Mouse (Mus musculus) forebrain, postnatal 0 days (tissue): ENCODE measurements at regions not wholly inside any gene's neighbourhood (a gene's known extent, or its start where the extent isn't known, plus 50 kb on each side); places are given as distances from the start of the nearest gene placed in this dataset.
A peak's percentile ranks its signal among the peaks of the same experiment; 100 is the strongest.

Experiments
- ATAC-seq: fragments of 200-750 bp; cut with Nextera tagmentation; 2 replicates; pipeline ENCODE4 v1.8.0; 2017; ENCODE audit warnings: mild to moderate bottlenecking, moderate library complexity
- DNase-seq: peaks from one replicate; pipeline ENCODE4 v3.0.0-alpha.2; 2015
- H3K27ac ChIP-seq: fragments of 300-500 bp; sonication (generic); 2 replicates; pipeline ENCODE4 v1.5.1; 2014; ENCODE audit warnings: low read depth, mild to moderate bottlenecking, antibody characterized with exemption, low read length, moderate library complexity, mixed read lengths
- H3K27me3 ChIP-seq: fragments of 300-500 bp; sonication (generic); 2 replicates; pipeline ENCODE4 v1.6.1; 2014; ENCODE audit warnings: mild to moderate bottlenecking, low read length, mixed read lengths; ENCODE audit not compliant: insufficient read depth
- H3K36me3 ChIP-seq: fragments of 300-500 bp; sonication (generic); 2 replicates; pipeline ENCODE4 v1.6.1; 2014; ENCODE audit warnings: mild to moderate bottlenecking, moderate library complexity; ENCODE audit not compliant: insufficient read depth
- H3K4me1 ChIP-seq: fragments of 300-500 bp; sonication (generic); 2 replicates; pipeline ENCODE4 v1.6.1; 2014; ENCODE audit warnings: antibody characterized with exemption; ENCODE audit not compliant: insufficient read depth
- H3K4me2 ChIP-seq: fragments of 300-500 bp; sonication (generic); 2 replicates; pipeline ENCODE4 v1.6.1; 2014; ENCODE audit warnings: low read depth, mild to moderate bottlenecking, moderate library complexity
- H3K4me3 ChIP-seq: fragments of 300-500 bp; sonication (generic); 2 replicates; pipeline ENCODE4 v1.5.1; 2014; ENCODE audit warnings: low read depth, low read length, mixed read lengths
- H3K9ac ChIP-seq: fragments of 300-500 bp; sonication (generic); 2 replicates; pipeline ENCODE4 v1.6.1; 2014; ENCODE audit warnings: mild to moderate bottlenecking
- H3K9me3 ChIP-seq: fragments of 300-500 bp; sonication (generic); 2 replicates; pipeline ENCODE4 v1.6.1; 2016; ENCODE audit warnings: low read length
- CTCF ChIP-seq: sonication (generic); IDR thresholded peaks from 2 replicates; pipeline ENCODE4 v1.5.1; 2016; ENCODE audit warnings: antibody characterized with exemption, control low read depth, low read depth
- WGBS: fragments of 180-500 bp; shearing (Covaris S2); extraction: QIAGEN DNeasy Blood & Tissue Kit; methylation state at CpG from one replicate; pipeline ENCODE4 v1.1.7; 2014; 5-methylcytosine and 5-hydroxymethylcytosine counted together

GRCm38 (mm10) chr7:64050826-64051401, 102.7 kb upstream of the Trpm1 start:
- Histone ChIP-seq H3K27ac (no peak overlapping the region), H3K9me3 (no peaks in the 10 kb centered on the region), H3K4me1 (0 out of 2 replicates have a peak, but pooled peaks cover 2% of the 10 kb centered on the region), H3K4me2 (no peak overlapping the region), H3K36me3 (no peaks in the 10 kb centered on the region), H3K4me3 (no peak overlapping the region), H3K27me3 (no peaks in the 10 kb centered on the region), H3K9ac (no peak overlapping the region)
- WGBS, result 84% methylated on average over 3 of the region's 3 CpGs
- TF ChIP-seq CTCF, result no peak
- DNase-seq (no peak), ATAC-seq (no peak)

GRCm38 (mm10) chr7:64050246-64050645, 103.4 kb upstream of the Trpm1 start:
- Histone ChIP-seq H3K27ac (no peak overlapping the region), H3K4me3 (no peak overlapping the region), H3K27me3 (no peaks in the 10 kb centered on the region), H3K4me1 (0 out of 2 replicates have a peak, but pooled peaks cover 2% of the 10 kb centered on the region), H3K9ac (no peak overlapping the region), H3K4me2 (no peak overlapping the region), H3K36me3 (no peaks in the 10 kb centered on the region), H3K9me3 (no peaks in the 10 kb centered on the region)
- 54% methylated on average over 5 of the region's 5 CpGs for WGBS
- DNase-seq (no peak), ATAC-seq (no peak)
- no peak for TF ChIP-seq CTCF

DNA sequence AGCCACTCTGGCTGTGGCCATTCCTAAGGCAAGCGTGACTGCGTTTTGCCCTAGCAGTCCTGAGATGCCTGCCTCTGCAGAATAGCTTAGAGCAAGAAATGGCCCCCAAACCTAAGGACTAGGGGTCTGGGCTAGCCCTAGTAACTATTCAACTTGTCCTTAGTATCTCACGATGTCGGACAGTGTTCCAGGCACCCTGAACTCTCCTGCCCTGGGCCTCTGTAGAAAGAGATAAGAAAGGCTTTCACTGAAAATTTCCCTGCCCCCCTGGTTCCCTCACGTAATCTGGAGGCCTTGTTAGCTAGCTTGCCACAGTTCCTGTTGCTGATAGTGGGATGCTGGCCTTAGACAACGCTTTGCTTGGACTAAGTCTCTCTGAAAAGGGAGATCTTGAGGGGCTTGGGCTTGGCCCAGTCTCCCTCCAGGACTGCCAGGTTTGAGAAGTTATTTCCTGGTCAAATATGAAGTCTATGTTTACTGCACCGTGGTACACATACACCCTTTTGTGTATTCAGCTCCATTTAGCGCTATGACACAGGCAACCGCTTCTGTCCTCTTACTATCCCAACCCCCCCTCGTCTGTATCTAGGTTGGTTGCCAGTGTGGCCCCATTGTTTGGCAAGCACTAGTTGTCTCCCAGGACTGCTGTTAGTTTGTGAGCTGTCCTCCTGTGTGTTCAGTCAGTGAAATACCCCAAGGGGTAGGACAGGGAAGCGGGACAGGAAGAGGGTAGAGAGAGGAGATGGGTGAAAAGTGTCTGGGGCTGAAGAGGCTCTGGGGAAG, 104.3 kb upstream of the Trpm1 start:
- H3K4me3 ChIP-seq, result no peak overlapping the region; the same call in 1 of the 2 replicates
- no peak for ATAC-seq
- WGBS, result 71% methylated on average over 11 of the region's 11 CpGs

GRCm38 (mm10) chr7:64048452-64049182, 105.0 kb upstream of the Trpm1 start:
- Histone ChIP-seq H3K4me1 (0 out of 2 replicates have a peak, but pooled peaks cover 2% of the 10 kb centered on the region), H3K27me3 (no peaks in the 10 kb centered on the region), H3K9ac (peak overlapping the region; percentile 59), H3K27ac (peak overlapping the region; percentile 15; the same call in 1 of the 2 replicates), H3K4me3 (peak overlapping the region; percentile 39), H3K9me3 (no peaks in the 10 kb centered on the region), H3K4me2 (peak overlapping the region; percentile 71), H3K36me3 (no peaks in the 10 kb centered on the region)
- DNase-seq, result peak; percentile 71
- 10% methylated on average over 21 of the region's 21 CpGs for WGBS
- ATAC-seq, result peak; percentile 89
- peak; percentile 33; the same call in 1 of the 2 replicates for TF ChIP-seq CTCF

More for the DNA sequence above, 104.3 kb upstream of the Trpm1 start:
- no peaks in the 10 kb centered on the region for H3K9me3 ChIP-seq
- no peaks in the 10 kb centered on the region for H3K36me3 ChIP-seq
- no peak for DNase-seq
- peak overlapping the region; percentile 59 for H3K9ac ChIP-seq
- H3K27me3 ChIP-seq, result no peaks in the 10 kb centered on the region
- 0 out of 2 replicates have a peak, but pooled peaks cover 2% of the 10 kb centered on the region for H3K4me1 ChIP-seq
- H3K27ac ChIP-seq, result no peak overlapping the region
- no peak for TF ChIP-seq CTCF
- H3K4me2 ChIP-seq, result peak overlapping the region; percentile 71

DNA sequence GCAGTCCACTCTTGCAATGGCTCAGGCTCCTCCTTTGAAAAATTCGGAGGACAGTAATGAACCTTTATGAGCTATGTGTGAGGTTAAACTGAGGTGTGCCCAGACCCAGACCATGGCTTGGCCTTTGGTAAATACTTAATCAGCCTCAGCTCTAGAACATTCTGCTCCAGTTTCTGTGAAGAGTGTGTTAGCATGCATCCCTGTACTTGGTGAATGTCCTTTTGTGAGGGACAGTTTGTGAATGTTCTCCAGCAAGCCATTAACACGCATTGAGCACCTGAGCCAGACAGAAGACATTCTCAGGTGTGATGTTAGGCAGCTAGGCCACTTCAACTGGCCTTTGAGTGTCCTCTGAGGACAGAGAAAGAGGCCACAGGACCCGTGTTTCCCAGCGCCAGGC, 105.8 kb upstream of the Trpm1 start:
- H3K4me3 ChIP-seq, result no peak overlapping the region
- no peaks in the 10 kb centered on the region for H3K27me3 ChIP-seq
- DNase-seq, result no peak
- H3K36me3 ChIP-seq, result no peaks in the 10 kb centered on the region
- 0 out of 2 replicates have a peak, but pooled peaks cover 2% of the 10 kb centered on the region for H3K4me1 ChIP-seq
- no peak overlapping the region for H3K27ac ChIP-seq
- 90% methylated on average over 4 of the region's 4 CpGs for WGBS
- H3K9ac ChIP-seq, result no peak overlapping the region
- ATAC-seq, result no peak
- H3K4me2 ChIP-seq, result no peak overlapping the region; the same call in 1 of the 2 replicates
- H3K9me3 ChIP-seq, result no peaks in the 10 kb centered on the region
- TF ChIP-seq CTCF, result no peak

GRCm38 (mm10) chr7:64045292-64045691, 106.6 kb upstream of the Klf13 start:
- Histone ChIP-seq H3K4me1 (0 out of 2 replicates have a peak, but pooled peaks cover 2% of the 10 kb centered on the region), H3K27me3 (no peaks in the 10 kb centered on the region), H3K4me2 (no peak overlapping the region), H3K27ac (no peak overlapping the region), H3K4me3 (no peak overlapping the region), H3K9ac (no peak overlapping the region), H3K36me3 (no peaks in the 10 kb centered on the region), H3K9me3 (no peaks in the 10 kb centered on the region)
- ATAC-seq (no peak), DNase-seq (peak; percentile 40)
- WGBS, result 71% methylated on average over 3 of the region's 3 CpGs
- no peak for TF ChIP-seq CTCF
